Mouse (Mus musculus): ENCODE measurements around the gene Plxnb3.

Plxnb3 gene

DNA sequence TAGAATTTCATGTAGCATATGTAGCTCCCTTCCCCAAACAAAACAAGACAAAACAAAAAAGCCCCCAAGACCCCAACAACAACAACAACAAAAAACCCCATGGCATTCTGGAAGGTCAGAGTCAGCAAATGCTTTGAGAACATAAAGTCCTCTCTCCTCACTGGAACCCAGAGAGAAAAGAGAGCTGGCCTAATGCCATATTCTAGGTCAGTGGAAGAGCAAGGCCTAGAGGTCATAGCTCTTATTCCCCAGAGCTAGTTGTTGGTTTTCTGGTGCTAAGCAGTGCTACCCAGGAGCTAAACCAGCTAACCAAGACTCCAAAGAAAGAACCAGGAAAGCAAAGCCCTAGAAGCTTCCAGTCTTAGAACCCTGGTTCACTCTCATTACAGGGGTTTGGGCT is 28.8 kb downstream of the Plxnb3 start:
- DNase-seq (ENCODE audit: low spot score): no peak

DNA sequence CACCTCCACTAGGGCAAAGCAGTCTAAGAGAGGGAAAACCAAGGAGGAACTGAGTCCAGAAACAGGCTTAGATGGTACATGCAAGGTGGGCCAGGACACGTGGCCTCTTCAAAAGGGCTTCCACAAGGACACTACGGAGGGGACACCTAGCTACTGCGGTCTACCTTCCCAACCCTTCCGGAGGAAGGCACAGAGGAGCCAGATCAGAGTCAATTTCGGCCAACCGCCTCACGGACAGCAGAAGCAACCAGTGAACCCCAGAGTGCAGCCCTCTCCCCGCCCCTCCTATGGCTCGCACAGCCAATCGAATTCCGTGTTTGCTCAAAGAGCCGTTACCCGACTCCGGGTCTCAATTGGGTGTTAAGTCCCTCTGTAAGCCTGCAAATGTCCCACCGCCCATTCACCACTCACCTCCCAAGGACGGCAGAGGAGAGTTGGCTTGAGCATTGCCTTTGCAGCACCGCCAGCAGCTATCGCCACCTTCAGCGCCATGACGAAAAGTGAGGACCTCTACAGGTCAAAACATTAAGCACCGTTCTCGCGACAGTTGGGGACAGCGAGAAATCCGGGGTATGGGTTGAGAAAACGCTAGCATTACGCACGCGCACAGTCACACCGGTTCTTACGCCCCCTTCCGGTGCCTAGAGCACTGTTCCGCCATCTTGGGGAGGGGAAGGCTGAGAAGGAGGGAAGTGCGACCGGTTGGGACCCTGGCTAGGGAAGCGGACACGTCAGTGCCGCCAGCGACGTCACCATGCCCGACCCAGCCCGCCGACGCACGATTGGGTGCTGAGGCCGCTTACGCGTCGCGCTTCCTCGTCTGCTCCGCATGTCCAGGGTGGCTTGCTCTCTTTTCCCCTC is 29.7 kb downstream of the Plxnb3 start, which contains the start of the genes Idh3g and Ssr4:
TSS of gene Idh3g (minus strand) at position 534 of the 861 bp plus-strand sequence.
TSS of gene Ssr4 (plus strand) at position 665 of the 861 bp plus-strand sequence.
- peak; percentile 95 for DNase-seq (ENCODE audit: low spot score)

DNA sequence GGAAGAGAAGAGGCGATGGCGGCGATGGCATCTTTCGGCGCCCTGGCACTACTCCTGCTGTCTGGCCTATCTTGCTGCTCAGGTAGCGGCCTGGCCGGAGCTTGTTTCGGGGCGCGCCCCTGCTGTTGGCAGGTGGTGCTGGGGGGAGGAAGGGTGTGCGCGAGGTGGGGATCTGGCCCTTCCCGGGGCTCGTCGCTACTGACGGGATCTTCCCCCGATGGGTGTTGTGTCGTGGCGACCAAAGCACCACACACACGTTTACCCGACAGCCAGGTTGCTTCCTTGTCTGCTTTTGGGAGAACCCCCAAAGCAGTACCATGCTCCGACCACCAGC is 30.3 kb downstream of the Plxnb3 start:
- no peak for DNase-seq (ENCODE audit: low spot score)

DNA sequence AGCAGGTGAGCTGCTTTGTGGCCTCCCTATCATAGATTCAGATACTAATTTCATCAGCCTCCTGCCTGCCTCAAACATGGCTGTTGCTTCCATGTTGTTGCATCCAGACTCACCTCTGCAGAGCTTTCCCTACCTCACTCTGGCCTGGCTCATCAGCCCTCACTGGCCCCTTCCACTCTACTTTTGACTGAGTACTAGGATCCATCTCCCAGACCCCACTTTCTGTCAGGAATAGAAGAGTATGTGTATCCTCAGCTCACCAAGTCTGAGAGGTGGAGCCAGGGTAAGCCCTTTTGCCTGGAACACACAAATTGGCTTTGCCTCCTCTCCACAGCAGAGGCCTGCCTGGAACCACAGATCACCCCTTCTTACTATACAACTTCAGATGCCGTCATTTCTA is 31.6 kb downstream of the Plxnb3 start:
- DNase-seq (ENCODE audit: low spot score): no peak

DNA sequence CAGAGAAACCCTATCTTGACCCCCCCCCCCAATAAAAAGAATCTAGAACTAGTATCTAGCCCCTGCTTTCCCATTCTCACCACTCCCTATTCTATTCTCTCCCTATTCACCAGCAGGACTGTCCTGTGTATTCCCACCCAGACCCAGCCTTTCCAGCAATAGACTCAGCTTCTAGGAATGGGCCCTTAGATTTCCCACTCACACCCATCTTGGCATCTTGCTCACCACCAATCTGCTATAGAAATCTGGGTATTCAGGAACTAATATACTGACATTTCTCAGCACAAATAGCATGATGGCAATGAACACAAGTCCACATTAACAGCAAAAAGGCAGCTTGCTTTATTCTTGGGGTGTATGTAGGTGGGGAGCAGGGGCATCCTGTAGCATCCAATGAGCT is 36.1 kb downstream of the Plxnb3 start:
- DNase-seq (ENCODE audit: low spot score): no peak

DNA sequence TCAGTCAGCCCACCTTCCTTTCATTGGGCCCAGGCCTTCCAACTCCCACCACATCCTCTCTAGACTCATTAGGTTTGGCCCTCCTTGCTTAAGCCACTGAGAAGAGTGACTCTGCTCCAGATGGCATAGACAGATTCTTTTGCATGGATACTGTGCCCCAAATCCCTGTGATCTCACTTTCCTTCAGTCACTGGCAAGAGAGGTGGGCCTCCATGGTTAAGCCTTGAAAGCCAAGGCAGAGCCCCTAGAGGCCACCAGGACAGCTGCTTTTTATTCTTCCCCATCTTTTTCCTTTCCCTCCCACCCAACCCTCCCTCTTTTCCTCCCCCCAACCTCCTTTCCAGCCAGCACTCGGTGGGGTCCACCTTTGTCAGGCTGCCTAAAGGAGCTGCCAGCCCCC is 36.6 kb downstream of the Plxnb3 start:
- no peak for DNase-seq (ENCODE audit: low spot score)

DNA sequence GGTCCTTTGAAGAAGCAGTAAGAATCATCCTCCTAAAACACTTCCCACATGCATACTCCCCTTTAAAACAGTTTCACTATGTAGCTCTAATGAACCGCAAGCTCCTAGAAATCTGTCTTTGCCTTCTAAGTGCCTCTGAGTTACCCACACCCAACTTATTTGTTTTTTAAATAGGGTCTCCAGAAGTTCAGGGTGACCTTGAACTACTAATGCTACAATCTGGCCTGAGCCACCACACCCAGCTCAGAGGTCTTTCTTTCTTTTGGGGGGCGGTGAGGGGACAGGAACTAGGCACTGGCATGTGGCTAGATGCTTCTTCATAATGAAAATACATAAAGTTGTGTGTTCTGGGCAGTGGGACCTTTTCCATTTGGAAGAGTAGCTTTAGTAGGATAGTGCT is 40.6 kb downstream of the Plxnb3 start:
- DNase-seq (ENCODE audit: low spot score): no peak

DNA sequence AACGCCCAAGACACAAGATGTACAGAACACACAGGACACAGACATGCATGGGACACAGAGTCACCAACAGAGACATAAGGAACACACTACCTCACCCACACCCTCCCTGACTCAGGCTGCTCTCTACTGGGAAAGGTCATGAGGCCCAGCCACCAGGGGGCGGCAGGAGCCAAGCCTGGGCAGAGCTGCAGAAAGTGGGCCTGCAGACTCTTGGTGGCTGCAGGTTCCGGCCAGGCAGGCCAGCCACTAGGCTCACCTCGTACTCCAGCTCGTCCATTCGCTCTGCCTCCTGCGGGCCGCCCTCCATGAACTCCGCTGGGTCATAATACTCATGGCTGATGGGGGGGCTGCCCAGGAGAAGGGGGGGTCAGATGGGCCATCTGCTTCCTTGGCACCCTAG is 41.6 kb downstream of the Plxnb3 start:
- DNase-seq (ENCODE audit: low spot score): peak; percentile 71

DNA sequence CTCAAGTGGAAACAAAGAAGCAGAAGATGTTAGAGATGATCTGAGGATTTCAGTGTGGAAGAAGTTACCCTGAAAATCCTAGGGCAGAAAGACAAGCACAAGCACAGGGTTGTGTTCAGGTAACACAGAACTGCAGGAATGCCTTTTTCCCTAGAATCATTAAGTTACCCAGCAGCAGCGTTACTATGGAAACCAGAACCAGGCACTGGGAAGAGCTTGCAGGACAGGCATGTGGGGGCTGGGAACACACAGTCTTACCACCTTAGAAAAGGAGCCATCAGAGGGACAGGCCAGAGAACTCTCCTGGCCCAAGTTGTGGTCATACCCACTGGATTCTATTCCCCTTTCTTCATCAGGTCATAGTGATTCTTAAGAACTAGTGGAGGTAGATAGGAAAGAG is 48.9 kb downstream of the Plxnb3 start:
- DNase-seq (ENCODE audit: low spot score): no peak

DNA sequence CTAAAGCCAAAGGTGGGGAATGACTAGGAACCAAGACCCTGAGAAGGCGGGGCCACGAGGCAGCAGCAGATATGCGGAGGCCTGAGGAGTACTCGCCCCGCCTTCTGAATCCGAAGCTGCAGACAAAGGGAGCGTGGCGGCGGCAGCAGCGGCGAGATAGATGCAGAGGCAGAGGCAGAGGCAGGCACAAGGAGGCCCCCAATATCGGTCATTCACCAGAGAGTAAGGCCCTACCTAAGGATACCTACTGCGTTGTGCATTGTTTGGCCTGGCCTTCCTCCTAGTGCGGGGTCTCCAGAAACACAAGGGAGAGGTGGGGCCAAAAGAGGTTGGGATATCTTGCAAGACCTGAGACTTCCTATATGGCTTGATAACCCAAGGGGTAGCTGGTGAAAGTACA is 58.2 kb downstream of the Plxnb3 start:
- no peak for DNase-seq (ENCODE audit: low spot score)

DNA sequence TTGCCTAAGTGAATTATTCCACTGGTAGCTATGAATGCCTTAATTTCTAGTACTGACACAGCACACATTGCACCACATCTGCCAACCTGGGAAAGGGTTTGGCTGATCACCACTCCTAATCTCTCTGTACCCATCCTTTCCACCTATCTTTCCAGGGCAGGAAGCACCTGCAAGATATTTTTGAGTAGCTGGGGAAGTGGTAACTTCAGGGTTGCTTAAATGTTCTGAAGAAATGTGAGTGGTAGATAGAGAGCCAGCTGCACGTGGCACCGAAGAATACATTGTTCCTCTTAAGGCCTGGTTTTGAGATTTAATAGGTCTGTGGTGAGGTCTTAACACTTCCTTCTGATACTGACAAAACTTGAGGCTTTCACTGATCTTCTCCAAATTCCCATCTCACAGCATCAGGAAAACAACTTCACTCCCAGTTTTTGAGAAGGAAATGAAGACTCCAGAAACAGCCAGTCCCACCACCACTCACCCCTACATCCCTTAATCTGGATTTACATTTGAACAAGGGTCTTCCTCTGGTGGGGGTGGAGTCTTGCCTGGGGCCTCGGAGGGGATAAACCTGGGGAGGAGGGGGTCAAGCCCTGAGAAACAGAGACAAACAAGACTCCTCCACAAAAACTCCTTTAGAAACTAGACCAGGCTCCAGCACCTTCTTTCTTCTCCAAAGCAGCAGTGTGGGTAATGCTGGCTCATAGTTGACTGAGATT is 59.9 kb downstream of the Plxnb3 start:
- no peak for DNase-seq (ENCODE audit: low spot score)
